Mouse (Mus musculus): Measurements from ENCODE around the gene Snapc4.
"Not testable (repeated sequence)": the region's sequence is repeated elsewhere in the genome, so short reads cannot be mapped to it uniquely, and the experiment has no call there.

Gene Snapc4

GRCm38 (mm10) chr2:26380131-26380771 is at the start of gene Snapc4:
Snapc4 (minus strand) TSS chr2:26380653.
- peak; percentile 86 for DNase-seq (ENCODE audit: low spot score)

- no peak for DNase-seq (ENCODE audit: low spot score)
Measured at GRCm38 (mm10) chr2:26429851-26430250, 49.4 kb upstream of the Snapc4 start.

GRCm38 (mm10) chr2:26424541-26424940 is 44.1 kb upstream of the Snapc4 start:
- no peak for DNase-seq (ENCODE audit: low spot score)

GRCm38 (mm10) chr2:26423086-26423485 is 42.6 kb upstream of the Snapc4 start:
- no peak for DNase-seq (ENCODE audit: low spot score)

- no peak for DNase-seq (ENCODE audit: low spot score)
Measured at GRCm38 (mm10) chr2:26421969-26422368, 41.5 kb upstream of the Snapc4 start.

- DNase-seq (ENCODE audit: low spot score) = no peak
Measured at GRCm38 (mm10) chr2:26418120-26418519, 37.7 kb upstream of the Snapc4 start.

- no peak for DNase-seq (ENCODE audit: low spot score)
Measured at GRCm38 (mm10) chr2:26417066-26417465, 36.6 kb upstream of the Snapc4 start.

GRCm38 (mm10) chr2:26410931-26411411 is 30.5 kb upstream of the Snapc4 start:
- no peak for DNase-seq (ENCODE audit: low spot score)

- DNase-seq (ENCODE audit: low spot score) = no peak
Measured at GRCm38 (mm10) chr2:26410091-26410490, 29.6 kb upstream of the Snapc4 start.

GRCm38 (mm10) chr2:26409362-26409761 is 28.9 kb upstream of the Snapc4 start:
- no peak for DNase-seq (ENCODE audit: low spot score)

- peak; percentile 98 for DNase-seq (ENCODE audit: low spot score)
Measured at GRCm38 (mm10) chr2:26408515-26409356, 28.3 kb upstream of the Snapc4 start, which contains the start of gene Inpp5e. Inpp5e (minus strand) TSS chr2:26409203.

GRCm38 (mm10) chr2:26403306-26403705 is 22.9 kb upstream of the Snapc4 start:
- DNase-seq (ENCODE audit: low spot score) = no peak

GRCm38 (mm10) chr2:26402265-26402664 is 21.8 kb upstream of the Snapc4 start:
- no peak for DNase-seq (ENCODE audit: low spot score)

GRCm38 (mm10) chr2:26401023-26401422 is 20.6 kb upstream of the Snapc4 start:
- no peak for DNase-seq (ENCODE audit: low spot score)

GRCm38 (mm10) chr2:26400296-26400695 is 19.8 kb upstream of the Snapc4 start:
- DNase-seq (ENCODE audit: low spot score) = no peak

- no peak for DNase-seq (ENCODE audit: low spot score)
Measured at GRCm38 (mm10) chr2:26399647-26400046, 19.2 kb upstream of the Snapc4 start.

GRCm38 (mm10) chr2:26398978-26399377 is 18.5 kb upstream of the Snapc4 start:
- no peak for DNase-seq (ENCODE audit: low spot score)

- no peak for DNase-seq (ENCODE audit: low spot score)
Measured at GRCm38 (mm10) chr2:26391617-26392016, 11.2 kb upstream of the Snapc4 start.

- DNase-seq (ENCODE audit: low spot score) = no peak
Measured at GRCm38 (mm10) chr2:26390954-26391353, 10.5 kb upstream of the Snapc4 start.

GRCm38 (mm10) chr2:26389154-26389690 is 8.8 kb upstream of the Snapc4 start, which contains the start of the genes Entr1 and Pmpca:
Entr1 (minus strand) TSS chr2:26389316.
Pmpca (plus strand) TSS chr2:26389339.
- DNase-seq (ENCODE audit: low spot score) = peak; percentile 84

- DNase-seq (ENCODE audit: low spot score) = peak; percentile 20
Measured at GRCm38 (mm10) chr2:26388682-26389153, 8.3 kb upstream of the Snapc4 start.

GRCm38 (mm10) chr2:26387713-26388112 is 7.3 kb upstream of the Snapc4 start:
- no peak for DNase-seq (ENCODE audit: low spot score)

GRCm38 (mm10) chr2:26380871-26381270 is 418 bp upstream of the Snapc4 start:
- DNase-seq (ENCODE audit: low spot score) = not testable (repeated sequence)
